Mouse (Mus musculus) ES-E14 (cell line): ENCODE results near the gene Cntn3. TPM values are rescaled to one million over a fixed set of nuclear protein-coding genes. Genes with fewer than 3 reads are reported as not detected.

Experiments used
- DNase-seq: peaks from one replicate; pipeline ENCODE4 v3.0.0-alpha.2; 2013; ENCODE audit warnings: low read depth, low spot score
- H3K27ac ChIP-seq: 2 replicates; pipeline ENCODE4 v1.5.1; 2012; ENCODE audit warnings: low read depth, mild to moderate bottlenecking, low read length, moderate library complexity, mixed read lengths; ENCODE audit not compliant: poor library complexity, insufficient read depth, severe bottlenecking
- H3K36me3 ChIP-seq: 2 replicates; pipeline ENCODE4 v1.6.1; 2012; ENCODE audit warnings: mild to moderate bottlenecking, low read length, moderate library complexity, mixed read lengths; ENCODE audit not compliant: control insufficient read depth, poor library complexity, insufficient read depth, severe bottlenecking
- H3K4me1 ChIP-seq, 2 experiments: fragments of 150-350 bp in 1 of 2; sonication (generic) in 1 of 2; 2 replicates each; pipeline ENCODE4 v1.6.1; 2012; ENCODE audit warnings: low read length in 2 of 2, mild to moderate bottlenecking in 1 of 2, mixed read lengths in 1 of 2; ENCODE audit not compliant: control insufficient read depth in 2 of 2, insufficient read depth in 2 of 2, poor library complexity in 1 of 2
- H3K4me3 ChIP-seq, 2 experiments: fragments of 150-350 bp in 1 of 2; sonication (generic) in 1 of 2; 2 replicates each; pipeline ENCODE4 v1.5.1; 2012; ENCODE audit warnings: low read length in 2 of 2, low read depth in 1 of 2, mild to moderate bottlenecking in 1 of 2, mixed read lengths in 1 of 2; ENCODE audit not compliant: insufficient read depth in 1 of 2, poor library complexity in 1 of 2, severe bottlenecking in 1 of 2
- H3K9ac ChIP-seq: 2 replicates; pipeline ENCODE4 v1.6.1; 2012; ENCODE audit warnings: low read depth, mild to moderate bottlenecking, low read length, mixed read lengths; ENCODE audit not compliant: poor library complexity, insufficient read depth, severe bottlenecking
- H3K9me3 ChIP-seq: fragments of 150-350 bp; sonication (generic); 2 replicates; pipeline ENCODE4 v1.6.1; 2012; ENCODE audit warnings: low read depth, mild to moderate bottlenecking, low read length; ENCODE audit not compliant: control insufficient read depth, insufficient read depth
- CHD2 ChIP-seq: IDR thresholded peaks from 2 replicates; pipeline ENCODE4 v1.6.1; 2014; ENCODE audit warnings: mild to moderate bottlenecking, low read depth, low read length, inconsistent platforms
- HCFC1 ChIP-seq: IDR thresholded peaks from 2 replicates; pipeline ENCODE4 v1.6.1; 2012; ENCODE audit warnings: low read length, inconsistent platforms, borderline replicate concordance; ENCODE audit not compliant: insufficient read depth
- MAFK ChIP-seq: IDR thresholded peaks from 2 replicates; pipeline ENCODE4 v1.6.1; 2014; ENCODE audit warnings: mild to moderate bottlenecking, low read depth, low read length, inconsistent platforms; ENCODE audit not compliant: insufficient read depth
- ZC3H11A ChIP-seq: IDR thresholded peaks from 2 replicates; pipeline ENCODE4 v1.6.1; 2012; ENCODE audit warnings: low read depth, mild to moderate bottlenecking, inconsistent platforms, low read length, borderline replicate concordance
- ZNF384 ChIP-seq: IDR thresholded peaks from 2 replicates; pipeline ENCODE4 v1.6.1; 2012; ENCODE audit warnings: low read depth, low read length, inconsistent platforms
- in situ Hi-C, 2 experiments: fragments of 600-800 bp; cut with MboI; formaldehyde crosslinking; loops; one replicate each; pipeline ENCODE4 v1.15.1; 2025; ENCODE audit warnings: low sequenced_read_pairs in 2 of 2, inconsistent platforms in 1 of 2; ENCODE audit not compliant: unreplicated experiment in 2 of 2
- total RNA-seq: library from RNA; depleted of rRNA; stranded (reverse); fragments of 300-350 nt; gene quantifications from 2 replicates; pipeline ENCODE4 v1.2.3, GENCODE M21; 2012

Cntn3 gene
- total RNA-seq, 1 experiment = 0.27 TPM

- H3K9ac ChIP-seq = no peak overlapping the region
- no peak overlapping the region for H3K27ac ChIP-seq
- H3K36me3 ChIP-seq = no peaks in the 10 kb centered on the region
- no peaks in the 10 kb centered on the region for H3K9me3 ChIP-seq
- no peaks in the 10 kb centered on the region for H3K4me1 ChIP-seq
- no peak overlapping the region for H3K4me3 ChIP-seq
- TF ChIP-seq ZNF384 = no peak
- no peak for TF ChIP-seq ZC3H11A
- no peak for TF ChIP-seq CHD2
- no peak for TF ChIP-seq MAFK
- no peak for TF ChIP-seq HCFC1
- no peak for DNase-seq
- in situ Hi-C loops = no loop called here
These were observed 240.8 kb downstream of the Cntn3 start for GRCm38 (mm10) chr6:102332144-102332543.

DNA sequence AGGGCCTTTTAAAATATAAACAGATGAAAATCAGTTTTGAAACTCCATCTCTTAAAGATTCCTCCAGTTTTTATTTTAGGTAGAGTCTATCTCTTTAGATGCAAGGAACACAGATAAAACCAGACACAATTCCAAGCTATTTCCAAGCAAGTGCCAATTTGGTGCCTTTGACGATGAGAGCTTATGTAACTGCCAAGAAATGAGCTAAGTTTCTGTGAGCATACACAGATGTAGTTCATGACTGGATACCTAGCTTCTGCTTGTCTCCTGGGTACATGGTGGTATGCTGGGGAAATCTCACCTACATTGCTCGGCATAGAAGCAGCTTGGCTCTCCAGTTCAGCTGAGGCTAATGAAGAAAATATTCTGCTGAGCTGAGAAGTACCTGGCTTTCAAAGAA lies 246.2 kb downstream of the Cntn3 start:
- TF ChIP-seq MAFK = no peak
- no peak for TF ChIP-seq ZNF384
- no peak for TF ChIP-seq HCFC1
- TF ChIP-seq CHD2 = no peak
- TF ChIP-seq ZC3H11A = no peak
- in situ Hi-C loops = no loop called here
- Histone ChIP-seq H3K27ac (no peak overlapping the region), H3K36me3 (no peaks in the 10 kb centered on the region), H3K4me3 (no peak overlapping the region), H3K9me3 (no peaks in the 10 kb centered on the region), H3K4me1 (no peaks in the 10 kb centered on the region), H3K9ac (no peak overlapping the region)
- DNase-seq = no peak

DNA sequence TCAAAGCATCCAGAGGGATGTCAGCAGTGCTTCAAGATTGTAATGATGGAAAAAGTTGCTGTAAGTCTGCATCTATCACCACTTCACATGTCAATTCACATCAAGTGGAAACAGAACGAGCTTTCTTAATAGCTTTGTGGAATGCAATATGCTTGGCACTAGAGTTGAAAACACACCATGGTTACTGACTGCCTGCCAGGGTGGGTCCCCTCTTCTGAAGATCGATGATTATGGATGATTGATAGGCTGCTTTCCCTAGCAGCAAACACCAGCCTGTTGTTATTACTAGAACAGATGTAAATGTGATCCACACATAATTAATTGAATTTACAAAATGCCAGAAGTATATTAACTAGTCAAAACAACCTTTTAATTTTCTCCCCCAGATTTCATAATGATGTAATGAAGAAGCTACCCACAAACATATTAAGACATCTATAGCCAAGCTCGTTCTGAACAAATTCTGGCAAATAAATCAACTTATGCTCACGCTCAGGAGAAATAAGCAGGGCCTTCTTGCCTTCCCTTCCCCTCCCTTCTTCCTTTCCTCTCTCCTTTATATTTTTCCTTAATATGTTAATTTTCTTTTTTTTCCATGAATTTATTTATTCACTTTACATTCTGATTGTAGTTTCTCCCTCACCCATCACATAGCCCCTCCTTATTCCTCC lies 250.2 kb downstream of the Cntn3 start:
- DNase-seq = no peak
- Histone ChIP-seq H3K4me3 (no peak overlapping the region), H3K4me1 (no peaks in the 10 kb centered on the region), H3K9ac (no peak overlapping the region), H3K9me3 (no peaks in the 10 kb centered on the region), H3K27ac (no peak overlapping the region), H3K36me3 (no peaks in the 10 kb centered on the region)
- in situ Hi-C loops = no loop called here
- TF ChIP-seq CHD2 = no peak
- TF ChIP-seq ZC3H11A = no peak
- TF ChIP-seq ZNF384 = no peak
- no peak for TF ChIP-seq MAFK
- TF ChIP-seq HCFC1 = no peak

- Histone ChIP-seq H3K9me3 (no peaks in the 10 kb centered on the region), H3K36me3 (no peaks in the 10 kb centered on the region), H3K9ac (no peak overlapping the region), H3K4me1 (no peaks in the 10 kb centered on the region), H3K4me3 (no peak overlapping the region), H3K27ac (no peak overlapping the region)
- in situ Hi-C loops = no loop called here
- TF ChIP-seq CHD2 (no peak), ZC3H11A (no peak), ZNF384 (no peak), HCFC1 (no peak), MAFK (no peak)
- no peak for DNase-seq
These were observed 253.1 kb downstream of the Cntn3 start for GRCm38 (mm10) chr6:102319755-102320154.
